Mouse (Mus musculus): ENCODE measurements around the gene Sec62. TPM values are rescaled to one million over a fixed set of nuclear protein-coding genes. Genes with fewer than 3 reads are reported as not detected.
"Not testable (repeated sequence)": the region's sequence is repeated elsewhere in the genome, so short reads cannot be mapped to it uniquely, and the experiment has no call there.

The Sec62 gene
- polyA plus RNA-seq, 1 experiment from 2014 or later: 102 TPM

- no peak overlapping the region for H3K4me3 ChIP-seq
Observed at GRCm38 (mm10) chr3:30845755-30846154, 53.1 kb downstream of the Sec62 start.

DNA sequence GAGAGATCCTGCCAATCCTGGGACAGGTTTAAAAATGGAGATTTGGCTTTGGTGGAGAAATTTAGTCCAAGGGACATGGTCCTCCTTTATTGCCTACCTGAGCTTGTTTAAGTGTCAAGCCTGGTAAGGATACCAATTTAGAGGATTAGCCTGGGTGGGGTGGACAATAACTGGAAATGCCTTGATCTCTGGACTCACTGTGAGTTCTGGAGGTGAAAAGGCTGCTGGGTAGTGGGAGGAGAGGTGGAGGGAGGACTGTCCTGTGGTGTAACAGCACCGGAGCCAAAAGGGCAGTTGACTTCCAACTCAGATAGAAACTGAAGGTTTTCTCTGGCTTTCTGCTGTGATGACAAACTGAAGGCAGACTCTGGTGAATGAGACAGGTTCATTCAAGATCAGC, 54.7 kb downstream of the Sec62 start:
- Histone ChIP-seq H3K27ac (no peak overlapping the region), H3K4me1 (no peaks in the 10 kb centered on the region), H3K4me2 (no peak overlapping the region), H3K27me3 (no peaks in the 10 kb centered on the region), H3K9me3 (no peaks in the 10 kb centered on the region), H3K36me3 (no peaks in the 10 kb centered on the region), H3K4me3 (no peak overlapping the region), H3K9ac (no peak overlapping the region)
- ATAC-seq (ENCODE audit: insufficient number of reproducible peaks, low FRiP score, low TSS enrichment, low read depth): no peak
- 54% methylated on average over 1 of the region's 1 CpGs for WGBS

More at GRCm38 (mm10) chr3:30845755-30846154, 53.1 kb downstream of the Sec62 start:
- H3K4me2 ChIP-seq: no peak overlapping the region
- H3K27me3 ChIP-seq: no peaks in the 10 kb centered on the region
- no peaks in the 10 kb centered on the region for H3K9me3 ChIP-seq
- no peaks in the 10 kb centered on the region for H3K36me3 ChIP-seq
- ATAC-seq (ENCODE audit: insufficient number of reproducible peaks, low FRiP score, low TSS enrichment, low read depth): no peak
- H3K9ac ChIP-seq: no peak overlapping the region
- no peaks in the 10 kb centered on the region for H3K4me1 ChIP-seq
- whole genome bisulfite sequencing: 64% methylated on average over 2 of the region's 2 CpGs
- H3K27ac ChIP-seq: no peak overlapping the region

GRCm38 (mm10) chr3:30851422-30851821, 58.7 kb downstream of the Sec62 start:
- H3K9me3 ChIP-seq: no peaks in the 10 kb centered on the region
- H3K4me2 ChIP-seq: no peak overlapping the region
- peaks cover 8% of the 10 kb centered on the region; the same call in 1 of the 2 replicates for H3K4me1 ChIP-seq
- H3K4me3 ChIP-seq: no peak overlapping the region
- H3K27ac ChIP-seq: no peak overlapping the region
- no peaks in the 10 kb centered on the region for H3K36me3 ChIP-seq
- WGBS: 82% methylated on average over 5 of the region's 6 CpGs
- peaks cover 8% of the 10 kb centered on the region for H3K27me3 ChIP-seq
- H3K9ac ChIP-seq: no peak overlapping the region
- ATAC-seq (ENCODE audit: insufficient number of reproducible peaks, low FRiP score, low TSS enrichment, low read depth): no peak

DNA sequence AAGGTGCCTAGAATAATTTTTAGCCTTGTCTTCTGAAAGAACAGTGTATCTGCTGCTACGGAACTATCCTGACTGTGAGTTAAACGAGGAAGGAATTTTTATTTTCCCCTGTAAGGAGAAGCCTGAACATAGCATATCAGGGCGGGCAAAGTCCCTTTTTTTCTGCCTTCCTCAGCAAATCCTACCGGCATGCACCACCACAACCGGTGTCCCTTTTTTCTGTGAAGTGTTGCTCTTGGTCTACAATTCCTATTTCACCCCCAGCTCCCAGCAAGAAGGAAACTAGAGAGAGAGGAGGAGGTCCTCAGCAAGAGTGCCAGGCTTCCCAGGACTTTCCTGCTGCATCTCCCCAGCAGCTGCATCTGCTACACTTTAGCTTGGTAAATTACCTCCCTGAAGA, 60.9 kb downstream of the Sec62 start:
- Histone ChIP-seq H3K4me1 (peaks cover 8% of the 10 kb centered on the region; the same call in 1 of the 2 replicates), H3K4me2 (no peak overlapping the region), H3K9ac (no peak overlapping the region), H3K27me3 (peaks cover 8% of the 10 kb centered on the region), H3K9me3 (no peaks in the 10 kb centered on the region), H3K4me3 (no peak overlapping the region), H3K27ac (no peak overlapping the region), H3K36me3 (no peaks in the 10 kb centered on the region)
- ATAC-seq (ENCODE audit: insufficient number of reproducible peaks, low FRiP score, low TSS enrichment, low read depth): no peak
- WGBS: 81% methylated on average over 5 of the region's 5 CpGs

DNA sequence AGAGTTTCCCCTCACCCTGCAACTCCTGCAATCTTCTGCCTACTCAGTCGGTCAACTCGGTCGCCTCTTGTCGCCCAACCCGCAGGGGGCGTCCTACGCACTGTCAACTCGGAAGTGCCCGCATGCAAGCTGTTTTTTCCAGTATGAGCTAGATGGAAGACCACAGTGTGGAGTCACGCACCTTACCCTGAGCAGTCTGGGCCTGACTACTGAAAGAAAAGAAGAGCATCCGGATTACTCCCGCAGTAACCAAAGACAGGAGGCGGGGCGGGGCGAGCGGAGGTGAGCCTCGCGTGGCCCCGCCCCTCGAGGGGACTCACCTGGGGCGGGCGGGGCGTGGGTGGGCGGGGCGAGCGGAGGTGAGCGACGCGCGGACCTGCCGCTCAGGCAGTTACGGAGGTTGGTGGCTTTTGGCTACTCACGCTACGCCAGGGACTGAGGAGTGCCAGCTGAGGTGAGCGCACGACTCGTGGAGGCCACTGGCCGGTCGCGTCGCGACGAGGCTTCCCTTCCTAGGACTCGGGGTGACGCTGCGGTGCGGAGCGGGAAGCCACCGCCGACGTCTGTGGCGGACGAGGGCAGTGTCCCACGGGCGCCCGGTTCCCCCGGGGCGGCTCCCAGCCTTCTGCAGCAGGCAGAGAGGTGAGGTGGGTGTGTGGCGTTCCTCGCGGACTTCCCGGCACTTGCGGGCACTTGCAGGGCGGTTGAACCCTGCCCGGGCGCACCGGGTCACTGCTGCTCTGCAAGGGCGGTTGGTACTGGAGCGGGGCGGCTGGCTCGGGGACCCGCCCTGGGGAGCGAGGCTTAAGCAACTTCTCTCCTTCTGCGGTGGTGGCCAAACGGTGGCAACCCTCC, 63.2 kb downstream of the Sec62 start, which contains the start of gene Gpr160:
TSS of gene Gpr160 (plus strand) at position 347 of the 855 bp plus-strand sequence.
- WGBS: under 1% methylated on average over 75 of the region's 75 CpGs
- no peaks in the 10 kb centered on the region for H3K36me3 ChIP-seq
- peak within 1 kb of the TSS; percentile 35; the same call in 1 of the 2 replicates for H3K9ac ChIP-seq
- H3K27me3 ChIP-seq: peaks cover 8% of the 10 kb centered on the region
- peak within 1 kb of the TSS; percentile 98 for H3K4me2 ChIP-seq
- no peaks in the 10 kb centered on the region for H3K9me3 ChIP-seq
- H3K4me3 ChIP-seq: peak within 1 kb of the TSS; percentile 52
- peaks cover 8% of the 10 kb centered on the region; the same call in 1 of the 2 replicates for H3K4me1 ChIP-seq
- peak; percentile 63; the same call in 1 of the 2 replicates for ATAC-seq (ENCODE audit: insufficient number of reproducible peaks, low FRiP score, low TSS enrichment, low read depth)
- peak within 1 kb of the TSS; percentile 43 for H3K27ac ChIP-seq

DNA sequence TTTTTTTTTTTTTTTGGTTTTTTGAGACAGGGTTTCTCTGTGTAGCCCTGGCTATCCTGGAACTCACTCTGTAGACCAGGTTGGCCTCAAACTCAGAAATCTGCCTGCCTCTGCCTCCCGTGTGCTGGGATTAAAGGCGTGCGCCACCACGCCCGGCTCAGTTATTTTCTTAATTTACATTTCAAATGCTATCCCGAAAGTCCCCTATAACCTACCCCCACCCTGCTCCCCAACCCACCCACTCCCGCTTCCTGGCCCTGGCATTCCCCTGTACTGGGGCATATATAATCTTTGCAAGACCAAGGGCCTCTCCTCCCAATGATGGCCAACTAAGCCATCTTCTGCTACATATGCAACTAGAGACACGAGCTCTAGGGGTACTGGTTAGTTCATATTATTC, 66.9 kb downstream of the Sec62 start:
- not testable (repeated sequence) for ATAC-seq (ENCODE audit: insufficient number of reproducible peaks, low FRiP score, low TSS enrichment, low read depth); H3K4me3 ChIP-seq; H3K9ac ChIP-seq; H3K36me3 ChIP-seq; H3K27ac ChIP-seq; H3K9me3 ChIP-seq; H3K4me1 ChIP-seq; H3K27me3 ChIP-seq; H3K4me2 ChIP-seq
- WGBS: 96% methylated on average over 8 of the region's 8 CpGs

GRCm38 (mm10) chr3:30860705-30861104, 68.0 kb downstream of the Sec62 start:
- no peak for ATAC-seq (ENCODE audit: insufficient number of reproducible peaks, low FRiP score, low TSS enrichment, low read depth)
- Histone ChIP-seq H3K9ac (no peak overlapping the region), H3K27ac (no peak overlapping the region), H3K9me3 (no peaks in the 10 kb centered on the region), H3K27me3 (peaks cover 5% of the 10 kb centered on the region; the same call in 1 of the 2 replicates), H3K4me2 (no peak overlapping the region), H3K4me3 (no peak overlapping the region), H3K36me3 (no peaks in the 10 kb centered on the region), H3K4me1 (peaks cover 5% of the 10 kb centered on the region; the same call in 1 of the 2 replicates)
- WGBS: 66% methylated on average over 4 of the region's 4 CpGs

DNA sequence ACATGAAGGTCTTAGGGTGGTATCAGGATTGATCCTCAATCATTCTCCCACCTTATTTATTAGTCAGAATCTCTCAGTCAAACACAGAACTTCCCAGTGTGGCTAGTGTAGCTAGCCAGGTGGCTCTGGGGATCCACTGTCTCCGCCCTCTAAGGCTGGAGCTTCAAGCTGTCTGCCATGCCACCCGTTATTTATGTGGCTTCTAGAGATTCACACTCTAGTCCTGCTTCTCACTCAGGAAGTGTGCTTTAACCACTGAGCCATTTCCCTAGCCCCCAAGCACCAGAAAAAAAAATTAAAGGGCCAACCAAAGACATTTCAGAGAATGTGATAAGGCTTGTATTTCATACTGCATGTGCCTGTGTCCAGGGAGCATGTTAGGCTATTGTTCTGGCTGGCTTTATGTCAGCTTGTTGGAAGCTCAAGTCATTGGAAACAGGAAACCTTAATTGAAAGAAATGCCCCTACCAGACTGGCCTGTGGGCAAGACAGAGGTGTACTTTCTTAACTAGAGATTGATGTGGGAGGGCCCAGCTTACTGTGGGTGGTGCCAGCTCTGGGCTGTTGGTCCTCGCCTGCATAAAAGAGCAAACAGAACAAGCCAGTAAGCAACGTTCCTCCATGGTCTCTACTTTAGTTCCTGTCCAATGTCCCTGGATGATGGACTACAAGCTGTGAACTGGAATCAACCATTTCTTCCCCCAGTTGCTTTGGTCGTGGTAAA, 71.2 kb downstream of the Sec62 start:
- H3K27ac ChIP-seq: no peak overlapping the region
- no peak for ATAC-seq (ENCODE audit: insufficient number of reproducible peaks, low FRiP score, low TSS enrichment, low read depth)
- H3K9me3 ChIP-seq: no peaks in the 10 kb centered on the region
- H3K9ac ChIP-seq: no peak overlapping the region
- no peaks in the 10 kb centered on the region for H3K36me3 ChIP-seq
- no peak overlapping the region for H3K4me2 ChIP-seq
- no peaks in the 10 kb centered on the region for H3K27me3 ChIP-seq
- no peak overlapping the region for H3K4me3 ChIP-seq
- no peaks in the 10 kb centered on the region for H3K4me1 ChIP-seq
- WGBS: 64% methylated on average over 5 of the region's 5 CpGs

GRCm38 (mm10) chr3:30864640-30865039, 72.0 kb downstream of the Sec62 start:
- Histone ChIP-seq H3K27ac (no peak overlapping the region), H3K9ac (no peak overlapping the region), H3K4me2 (no peak overlapping the region), H3K27me3 (no peaks in the 10 kb centered on the region), H3K9me3 (no peaks in the 10 kb centered on the region), H3K4me3 (no peak overlapping the region), H3K36me3 (no peaks in the 10 kb centered on the region), H3K4me1 (no peaks in the 10 kb centered on the region)
- ATAC-seq (ENCODE audit: insufficient number of reproducible peaks, low FRiP score, low TSS enrichment, low read depth): no peak
- WGBS: 83% methylated on average over 1 of the region's 1 CpGs

DNA sequence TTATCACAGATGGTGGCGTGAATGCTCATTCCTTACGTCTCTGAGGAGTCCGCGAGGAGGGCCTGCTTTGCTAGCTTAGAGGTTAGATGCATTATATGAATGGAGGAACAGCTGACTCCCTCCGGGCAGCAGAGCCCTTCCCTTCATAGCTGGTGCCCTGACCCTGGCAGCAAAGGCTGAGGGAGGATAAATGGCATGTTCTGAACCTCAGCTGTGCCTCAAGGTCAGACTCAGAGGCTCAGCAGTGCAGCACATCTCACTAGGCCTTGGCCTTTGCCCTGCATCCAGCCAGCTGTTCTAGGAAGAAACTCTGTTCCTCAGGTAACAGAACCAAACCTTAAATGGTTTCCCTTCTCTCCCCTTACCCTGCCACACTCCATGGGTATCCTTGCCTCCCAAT, 75.5 kb downstream of the Sec62 start:
- Histone ChIP-seq H3K4me1 (no peaks in the 10 kb centered on the region), H3K4me3 (no peak overlapping the region), H3K9me3 (no peaks in the 10 kb centered on the region), H3K27me3 (no peaks in the 10 kb centered on the region), H3K36me3 (no peaks in the 10 kb centered on the region), H3K27ac (no peak overlapping the region), H3K9ac (no peak overlapping the region), H3K4me2 (no peak overlapping the region)
- no peak for ATAC-seq (ENCODE audit: insufficient number of reproducible peaks, low FRiP score, low TSS enrichment, low read depth)
- WGBS: 85% methylated on average over 5 of the region's 5 CpGs

- 60% methylated on average over 5 of the region's 5 CpGs for WGBS
- H3K4me3 ChIP-seq: no peak overlapping the region
- H3K27me3 ChIP-seq: no peaks in the 10 kb centered on the region
- no peak overlapping the region for H3K27ac ChIP-seq
- H3K9me3 ChIP-seq: no peaks in the 10 kb centered on the region
- H3K9ac ChIP-seq: no peak overlapping the region
- no peak for ATAC-seq (ENCODE audit: insufficient number of reproducible peaks, low FRiP score, low TSS enrichment, low read depth)
- no peaks in the 10 kb centered on the region for H3K4me1 ChIP-seq
- H3K4me2 ChIP-seq: no peak overlapping the region
- H3K36me3 ChIP-seq: no peaks in the 10 kb centered on the region
Observed at GRCm38 (mm10) chr3:30868625-30869024, 76.0 kb downstream of the Sec62 start.

DNA sequence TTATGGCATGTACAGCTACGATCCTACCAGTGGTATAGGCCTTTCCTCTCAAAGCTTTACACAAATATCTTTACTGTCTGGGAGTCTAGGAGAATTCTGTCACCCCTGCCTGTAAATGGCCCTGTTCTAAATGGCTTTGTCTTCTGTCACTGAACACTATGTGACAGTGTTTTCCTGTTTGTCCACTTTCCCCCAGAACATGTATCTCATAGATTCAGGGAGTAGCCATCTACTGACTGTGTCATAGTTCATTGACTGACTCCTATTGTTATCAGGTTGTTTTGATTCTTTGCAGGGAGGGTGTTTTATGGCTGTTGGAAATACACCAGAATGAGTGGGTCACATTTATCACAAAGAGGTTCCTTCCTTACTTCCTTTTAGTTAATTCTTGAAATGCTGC, 77.3 kb downstream of the Sec62 start:
- H3K27me3 ChIP-seq: no peaks in the 10 kb centered on the region
- no peaks in the 10 kb centered on the region for H3K36me3 ChIP-seq
- ATAC-seq (ENCODE audit: insufficient number of reproducible peaks, low FRiP score, low TSS enrichment, low read depth): no peak
- no peak overlapping the region for H3K9ac ChIP-seq
- no peak overlapping the region for H3K4me2 ChIP-seq
- no peak overlapping the region for H3K27ac ChIP-seq
- no peaks in the 10 kb centered on the region for H3K9me3 ChIP-seq
- no peak overlapping the region for H3K4me3 ChIP-seq
- WGBS: 93% methylated on average over 1 of the region's 1 CpGs
- H3K4me1 ChIP-seq: no peaks in the 10 kb centered on the region

Measured in limb, embryonic 15.5 days (tissue).